Mouse (Mus musculus): ENCODE results near the gene Nme8. TPM values are rescaled to one million over a fixed set of nuclear protein-coding genes. Genes with fewer than 3 reads are reported as not detected.

The Nme8 gene
- polyA plus RNA-seq, 1 experiment, result not detected

- no peak overlapping the region for H3K4me3 ChIP-seq (ENCODE audit: low read depth, low read length)
- H3K36me3 ChIP-seq (ENCODE audit: control insufficient read depth, insufficient read depth, low read length), result no peaks in the 10 kb centered on the region
- TF ChIP-seq POLR2A (IDR thresholded peaks at IDR 0.05; ENCODE audit: low read depth, low read length) (no peak), CTCF (IDR thresholded peaks at IDR 0.05; ENCODE audit: extremely low read depth, insufficient read length, insufficient replicate concordance, low read depth, low read length) (no peak)
- peaks cover 5% of the 10 kb centered on the region; the same call in 1 of the 2 replicates for H3K27me3 ChIP-seq (ENCODE audit: control insufficient read depth, insufficient read depth, low read length)
- WGBS, result 22% methylated on average over 1 of the region's 1 CpGs
- H3K4me1 ChIP-seq (ENCODE audit: control insufficient read depth, insufficient read depth, insufficient read length, low read length), result no peaks in the 10 kb centered on the region
- no peak overlapping the region for H3K27ac ChIP-seq (ENCODE audit: insufficient read depth, low read depth, low read length)
Observed at GRCm38 (mm10) chr13:19643519-19643918, 54.1 kb downstream of the Nme8 start.

GRCm38 (mm10) chr13:19640203-19640851 is 57.3 kb downstream of the Nme8 start:
- 65% methylated on average over 2 of the region's 2 CpGs for WGBS
- no peak for TF ChIP-seq POLR2A (IDR thresholded peaks at IDR 0.05; ENCODE audit: low read depth, low read length)
- no peak for TF ChIP-seq CTCF (IDR thresholded peaks at IDR 0.05; ENCODE audit: extremely low read depth, insufficient read length, insufficient replicate concordance, low read depth, low read length)
- Histone ChIP-seq H3K4me3 (ENCODE audit: low read depth, low read length) (no peak overlapping the region), H3K27me3 (ENCODE audit: control insufficient read depth, insufficient read depth, low read length) (peaks cover 3% of the 10 kb centered on the region; the same call in 1 of the 2 replicates), H3K36me3 (ENCODE audit: control insufficient read depth, insufficient read depth, low read length) (no peaks in the 10 kb centered on the region), H3K4me1 (ENCODE audit: control insufficient read depth, insufficient read depth, insufficient read length, low read length) (no peaks in the 10 kb centered on the region), H3K27ac (ENCODE audit: insufficient read depth, low read depth, low read length) (no peak overlapping the region)

- 53% methylated on average over 4 of the region's 4 CpGs for WGBS
- Histone ChIP-seq H3K27ac (ENCODE audit: insufficient read depth, low read depth, low read length) (no peak overlapping the region), H3K36me3 (ENCODE audit: control insufficient read depth, insufficient read depth, low read length) (no peaks in the 10 kb centered on the region), H3K4me1 (ENCODE audit: control insufficient read depth, insufficient read depth, insufficient read length, low read length) (no peaks in the 10 kb centered on the region), H3K4me3 (ENCODE audit: low read depth, low read length) (no peak overlapping the region), H3K27me3 (ENCODE audit: control insufficient read depth, insufficient read depth, low read length) (no peaks in the 10 kb centered on the region; the same call in 1 of the 2 replicates)
- TF ChIP-seq CTCF (IDR thresholded peaks at IDR 0.05; ENCODE audit: extremely low read depth, insufficient read length, insufficient replicate concordance, low read depth, low read length), result no peak
- TF ChIP-seq POLR2A (IDR thresholded peaks at IDR 0.05; ENCODE audit: low read depth, low read length), result no peak
Observed at GRCm38 (mm10) chr13:19636131-19636530, 61.5 kb downstream of the Nme8 start.

- Histone ChIP-seq H3K27ac (ENCODE audit: insufficient read depth, low read depth, low read length) (no peak overlapping the region), H3K4me3 (ENCODE audit: low read depth, low read length) (no peak overlapping the region), H3K36me3 (ENCODE audit: control insufficient read depth, insufficient read depth, low read length) (no peaks in the 10 kb centered on the region), H3K4me1 (ENCODE audit: control insufficient read depth, insufficient read depth, insufficient read length, low read length) (peaks cover 3% of the 10 kb centered on the region; the same call in 1 of the 2 replicates), H3K27me3 (ENCODE audit: control insufficient read depth, insufficient read depth, low read length) (no peaks in the 10 kb centered on the region)
- TF ChIP-seq CTCF (IDR thresholded peaks at IDR 0.05; ENCODE audit: extremely low read depth, insufficient read length, insufficient replicate concordance, low read depth, low read length) (no peak), POLR2A (IDR thresholded peaks at IDR 0.05; ENCODE audit: low read depth, low read length) (no peak)
- 56% methylated on average over 5 of the region's 5 CpGs for WGBS
Observed at GRCm38 (mm10) chr13:19630768-19631709, 66.6 kb downstream of the Nme8 start.

- Histone ChIP-seq H3K4me3 (ENCODE audit: low read depth, low read length) (no peak overlapping the region), H3K4me1 (ENCODE audit: control insufficient read depth, insufficient read depth, insufficient read length, low read length) (peaks cover 9% of the 10 kb centered on the region), H3K27me3 (ENCODE audit: control insufficient read depth, insufficient read depth, low read length) (peaks cover 12% of the 10 kb centered on the region), H3K36me3 (ENCODE audit: control insufficient read depth, insufficient read depth, low read length) (no peaks in the 10 kb centered on the region), H3K27ac (ENCODE audit: insufficient read depth, low read depth, low read length) (no peak overlapping the region)
- TF ChIP-seq CTCF (IDR thresholded peaks at IDR 0.05; ENCODE audit: extremely low read depth, insufficient read length, insufficient replicate concordance, low read depth, low read length), result no peak
- TF ChIP-seq POLR2A (IDR thresholded peaks at IDR 0.05; ENCODE audit: low read depth, low read length), result no peak
- 70% methylated on average over 1 of the region's 1 CpGs for WGBS
Observed at GRCm38 (mm10) chr13:19626473-19626872, 71.1 kb downstream of the Nme8 start.

GRCm38 (mm10) chr13:19624632-19625320 is 72.8 kb downstream of the Nme8 start:
- no peak overlapping the region for H3K4me3 ChIP-seq (ENCODE audit: low read depth, low read length)
- no peaks in the 10 kb centered on the region for H3K36me3 ChIP-seq (ENCODE audit: control insufficient read depth, insufficient read depth, low read length)
- WGBS, result 71% methylated on average over 11 of the region's 11 CpGs
- no peak for TF ChIP-seq POLR2A (IDR thresholded peaks at IDR 0.05; ENCODE audit: low read depth, low read length)
- TF ChIP-seq CTCF (IDR thresholded peaks at IDR 0.05; ENCODE audit: extremely low read depth, insufficient read length, insufficient replicate concordance, low read depth, low read length), result no peak
- peaks cover 12% of the 10 kb centered on the region for H3K27me3 ChIP-seq (ENCODE audit: control insufficient read depth, insufficient read depth, low read length)
- H3K27ac ChIP-seq (ENCODE audit: insufficient read depth, low read depth, low read length), result no peak overlapping the region
- peaks cover 6% of the 10 kb centered on the region; the same call in 1 of the 2 replicates for H3K4me1 ChIP-seq (ENCODE audit: control insufficient read depth, insufficient read depth, insufficient read length, low read length)
